Mouse (Mus musculus) urinary bladder, postnatal 0 days (tissue): ENCODE data around the gene Scd2. TPM values are rescaled to one million over a fixed set of nuclear protein-coding genes. Genes with fewer than 3 reads are reported as not detected.

ENCODE experiments used
- microRNA-seq: library from miRNA; unstranded; fragments of <30 nt; microRNA quantifications from one replicate; pipeline ENCODE4, GENCODE M21; 2016
- polyA plus RNA-seq: library from polyadenylated mRNA; unstranded; fragments of >200 nt; fragmentation: Nextera tagmentation; extraction: Ambion mirVana; gene quantifications from 2 replicates; pipeline ENCODE4 v1.2.1, GENCODE M21; 2015

Scd2 gene
- 57.6 and 114 TPM in 2 replicates for polyA plus RNA-seq

GRCm38 (mm10) chr19:44292941-44293768 is at the start of gene Scd2:
Scd2 (plus strand) TSS chr19:44293674.

GRCm38 (mm10) chr19:44332833-44333623 is 39.6 kb downstream of the Scd2 start, which contains the start of gene Scd4:
Scd4 (plus strand) TSS chr19:44333092.

Small RNAs within 50 kb of the gene (microRNA-seq; reads per million reads assigned to microRNA genes)
- 1.2 reads per million for gene Mir5114

Other genes starting within 250 kb of the Scd2 start
- gene Erlin1, start 223.9 kb upstream of the Scd2 start, polyA plus RNA-seq = 25.5 and 28.9 TPM in 2 replicates
- gene Chuk, start 186.2 kb upstream of the Scd2 start, polyA plus RNA-seq = 19.4 and 23.0 TPM in 2 replicates
- gene Cwf19l1, start 157.8 kb upstream of the Scd2 start, polyA plus RNA-seq = 12.0 and 15.1 TPM in 2 replicates
- 49.9 and 51.6 TPM in 2 replicates for gene Bloc1s2, start 147.2 kb upstream of the Scd2 start, polyA plus RNA-seq
- not detected in 2 replicates for gene Pkd2l1, start 101.2 kb upstream of the Scd2 start, polyA plus RNA-seq
- not detected in 2 replicates for gene Scd3, start 90.4 kb upstream of the Scd2 start, polyA plus RNA-seq
- gene Scd4, start 39.4 kb downstream of the Scd2 start, polyA plus RNA-seq = 0.51 and 0.97 TPM in 2 replicates
- 9.1 and 14.9 TPM in 2 replicates for gene Scd1, start 114.2 kb downstream of the Scd2 start, polyA plus RNA-seq
- gene Wnt8b, start 199.8 kb downstream of the Scd2 start, polyA plus RNA-seq = not detected in 2 replicates